Mouse (Mus musculus): ENCODE measurements around the gene Lrmp. TPM values are rescaled to one million over a fixed set of nuclear protein-coding genes. Genes with fewer than 3 reads are reported as not detected.
"Not testable (repeated sequence)": the region's sequence is repeated elsewhere in the genome, so short reads cannot be mapped to it uniquely, and the experiment has no call there.

The Lrmp gene
- polyA plus RNA-seq, 1 experiment, result 0.82 TPM

- Histone ChIP-seq H3K27ac (ENCODE audit: insufficient read depth, low read length) (no peak overlapping the region), H3K27me3 (ENCODE audit: control insufficient read depth, insufficient read depth, low read length) (no peaks in the 10 kb centered on the region), H3K4me3 (replicated peaks; ENCODE audit: insufficient read depth, low read depth, low read length) (no peak overlapping the region), H3K4me1 (ENCODE audit: control insufficient read depth, insufficient read depth, low read length) (no peaks in the 10 kb centered on the region)
- 76% methylated on average over 5 of the region's 5 CpGs for WGBS
- no peak for DNase-seq
- TF ChIP-seq POLR2A (IDR thresholded peaks at IDR 0.05; ENCODE audit: borderline replicate concordance, insufficient read depth, low read length), result no peak
- no peak for TF ChIP-seq CTCF (IDR thresholded peaks at IDR 0.05; ENCODE audit: borderline replicate concordance, insufficient read depth, low read depth, low read length)
Observed at GRCm38 (mm10) chr6:145090928-145091327, 24.5 kb upstream of the Lrmp start.

GRCm38 (mm10) chr6:145091998-145092397 lies 23.5 kb upstream of the Lrmp start:
- H3K4me3 ChIP-seq (replicated peaks; ENCODE audit: insufficient read depth, low read depth, low read length), result no peak overlapping the region
- WGBS, result 79% methylated on average over 7 of the region's 7 CpGs
- no peaks in the 10 kb centered on the region for H3K4me1 ChIP-seq (ENCODE audit: control insufficient read depth, insufficient read depth, low read length)
- no peak overlapping the region for H3K27ac ChIP-seq (ENCODE audit: insufficient read depth, low read length)
- DNase-seq, result no peak
- H3K27me3 ChIP-seq (ENCODE audit: control insufficient read depth, insufficient read depth, low read length), result no peaks in the 10 kb centered on the region
- TF ChIP-seq POLR2A (IDR thresholded peaks at IDR 0.05; ENCODE audit: borderline replicate concordance, insufficient read depth, low read length), result no peak
- no peak for TF ChIP-seq CTCF (IDR thresholded peaks at IDR 0.05; ENCODE audit: borderline replicate concordance, insufficient read depth, low read depth, low read length)

GRCm38 (mm10) chr6:145093038-145093622 lies 22.3 kb upstream of the Lrmp start:
- not testable (repeated sequence) for H3K27ac ChIP-seq (ENCODE audit: insufficient read depth, low read length); DNase-seq; H3K4me3 ChIP-seq (replicated peaks; ENCODE audit: insufficient read depth, low read depth, low read length); H3K4me1 ChIP-seq (ENCODE audit: control insufficient read depth, insufficient read depth, low read length); H3K27me3 ChIP-seq (ENCODE audit: control insufficient read depth, insufficient read depth, low read length)
- 52% methylated on average over 7 of the region's 7 CpGs for WGBS

GRCm38 (mm10) chr6:145094431-145094830 lies 21.0 kb upstream of the Lrmp start:
- Histone ChIP-seq H3K4me3 (replicated peaks; ENCODE audit: insufficient read depth, low read depth, low read length) (no peak overlapping the region), H3K4me1 (ENCODE audit: control insufficient read depth, insufficient read depth, low read length) (no peaks in the 10 kb centered on the region), H3K27me3 (ENCODE audit: control insufficient read depth, insufficient read depth, low read length) (no peaks in the 10 kb centered on the region), H3K27ac (ENCODE audit: insufficient read depth, low read length) (no peak overlapping the region)
- 75% methylated on average over 4 of the region's 4 CpGs for WGBS
- TF ChIP-seq POLR2A (IDR thresholded peaks at IDR 0.05; ENCODE audit: borderline replicate concordance, insufficient read depth, low read length) (no peak), CTCF (IDR thresholded peaks at IDR 0.05; ENCODE audit: borderline replicate concordance, insufficient read depth, low read depth, low read length) (no peak)
- DNase-seq, result no peak

GRCm38 (mm10) chr6:145100923-145101322 lies 14.5 kb upstream of the Lrmp start:
- TF ChIP-seq POLR2A (IDR thresholded peaks at IDR 0.05; ENCODE audit: borderline replicate concordance, insufficient read depth, low read length) (no peak), CTCF (IDR thresholded peaks at IDR 0.05; ENCODE audit: borderline replicate concordance, insufficient read depth, low read depth, low read length) (no peak)
- Histone ChIP-seq H3K27ac (ENCODE audit: insufficient read depth, low read length) (no peak overlapping the region), H3K27me3 (ENCODE audit: control insufficient read depth, insufficient read depth, low read length) (no peaks in the 10 kb centered on the region), H3K4me3 (replicated peaks; ENCODE audit: insufficient read depth, low read depth, low read length) (no peak overlapping the region), H3K4me1 (ENCODE audit: control insufficient read depth, insufficient read depth, low read length) (no peaks in the 10 kb centered on the region)
- WGBS, result 71% methylated on average over 9 of the region's 9 CpGs
- no peak for DNase-seq

- Histone ChIP-seq H3K27me3 (ENCODE audit: control insufficient read depth, insufficient read depth, low read length) (no peaks in the 10 kb centered on the region), H3K4me3 (replicated peaks; ENCODE audit: insufficient read depth, low read depth, low read length) (no peak overlapping the region), H3K4me1 (ENCODE audit: control insufficient read depth, insufficient read depth, low read length) (no peaks in the 10 kb centered on the region), H3K27ac (ENCODE audit: insufficient read depth, low read length) (no peak overlapping the region)
- no peak for DNase-seq
- 56% methylated on average over 10 of the region's 10 CpGs for WGBS
- TF ChIP-seq POLR2A (IDR thresholded peaks at IDR 0.05; ENCODE audit: borderline replicate concordance, insufficient read depth, low read length), result no peak
- TF ChIP-seq CTCF (IDR thresholded peaks at IDR 0.05; ENCODE audit: borderline replicate concordance, insufficient read depth, low read depth, low read length), result no peak
Observed at GRCm38 (mm10) chr6:145104241-145104939, 11.1 kb upstream of the Lrmp start.

GRCm38 (mm10) chr6:145105439-145105838 lies 10.0 kb upstream of the Lrmp start:
- no peak for DNase-seq
- no peak overlapping the region for H3K4me3 ChIP-seq (replicated peaks; ENCODE audit: insufficient read depth, low read depth, low read length)
- WGBS, result 94% methylated on average over 10 of the region's 10 CpGs
- TF ChIP-seq CTCF (IDR thresholded peaks at IDR 0.05; ENCODE audit: borderline replicate concordance, insufficient read depth, low read depth, low read length), result no peak
- TF ChIP-seq POLR2A (IDR thresholded peaks at IDR 0.05; ENCODE audit: borderline replicate concordance, insufficient read depth, low read length), result no peak
- no peaks in the 10 kb centered on the region for H3K4me1 ChIP-seq (ENCODE audit: control insufficient read depth, insufficient read depth, low read length)
- no peaks in the 10 kb centered on the region for H3K27me3 ChIP-seq (ENCODE audit: control insufficient read depth, insufficient read depth, low read length)
- H3K27ac ChIP-seq (ENCODE audit: insufficient read depth, low read length), result no peak overlapping the region

- H3K27me3 ChIP-seq (ENCODE audit: control insufficient read depth, insufficient read depth, low read length), result no peaks in the 10 kb centered on the region
- no peak overlapping the region for H3K27ac ChIP-seq (ENCODE audit: insufficient read depth, low read length)
- WGBS, result 90% methylated on average over 6 of the region's 6 CpGs
- TF ChIP-seq POLR2A (IDR thresholded peaks at IDR 0.05; ENCODE audit: borderline replicate concordance, insufficient read depth, low read length) (no peak), CTCF (IDR thresholded peaks at IDR 0.05; ENCODE audit: borderline replicate concordance, insufficient read depth, low read depth, low read length) (no peak)
- no peak overlapping the region for H3K4me3 ChIP-seq (replicated peaks; ENCODE audit: insufficient read depth, low read depth, low read length)
- H3K4me1 ChIP-seq (ENCODE audit: control insufficient read depth, insufficient read depth, low read length), result no peaks in the 10 kb centered on the region
- no peak for DNase-seq
Observed at GRCm38 (mm10) chr6:145106163-145106842, 9.2 kb upstream of the Lrmp start.
